In the genomic region with DNA sequence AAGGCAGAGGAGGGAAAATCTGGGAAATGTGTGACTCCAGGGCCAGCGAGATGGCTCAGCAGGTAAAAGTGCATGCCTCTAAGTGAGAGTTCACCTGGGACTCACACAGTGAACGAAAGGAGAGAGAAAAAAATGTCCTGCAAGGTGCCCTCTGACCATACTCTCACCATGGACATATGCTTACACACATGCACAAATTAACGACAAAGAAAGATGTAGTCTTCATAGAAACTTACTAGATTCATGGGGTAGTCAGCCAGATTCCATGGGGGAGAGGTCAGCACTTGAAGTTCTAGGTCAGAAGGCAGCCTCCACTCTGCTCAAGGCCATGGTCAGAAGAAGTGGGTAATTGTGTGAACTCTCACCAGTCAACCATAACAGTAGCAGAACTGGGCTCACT, we compare ENCODE assay signal across 29 mouse cellular contexts. TPM values are rescaled to one million over a fixed set of nuclear protein-coding genes. Genes with fewer than 3 reads are reported as not detected.
"Had no signal": no experiment of that assay in that cellular context is flagged by ENCODE, and none has a peak within 500 bp of the region (broad histone marks: within the 10 kb centered on the region; RNA-seq: fewer than 3 reads in every experiment).

No protein-coding gene starts in this region.

- DNase-seq: left cerebral cortex, postnatal 4 days; liver; liver, embryonic 13.5 days; liver, postnatal 0 days; lung, adult 18-20 months; lung, adult 2 months; lung, embryonic 14.5 days; lung, postnatal 10 days; lung, postnatal 14 days; lung, postnatal 36 days; lung, postnatal 4 days; midbrain, embryonic 14.5 days had no signal

RNA-seq across cellular contexts. Expression of a gene that starts 2.2 kb away (rescaled TPM):
- total RNA-seq: midbrain, postnatal 0 days had no signal

RNA-seq across cellular contexts. Expression of a gene that starts 53.4 kb away (rescaled TPM):
- total RNA-seq: megakaryocyte progenitor cell, adult 5-6 weeks; megakaryocyte, adult 5-6 weeks; megakaryocyte-erythroid progenitor cell, adult 5-6 weeks; monocyte, adult 5-6 weeks had no signal
- polyA plus RNA-seq: limb, embryonic 10.5 days; limb, embryonic 11.5 days; limb, embryonic 12.5 days; limb, embryonic 13.5 days; limb, embryonic 14.5 days; liver, embryonic 11.5 days; liver, embryonic 12.5 days; liver, embryonic 13.5 days; liver, embryonic 15.5 days; macrophage; midbrain, embryonic 11.5 days; neural tube, embryonic 11.5 days; neural tube, embryonic 12.5 days had no signal
